Mouse (Mus musculus) heart, postnatal 10 days (tissue): Measurements from ENCODE around the gene Mkrn2. TPM values are rescaled to one million over a fixed set of nuclear protein-coding genes. Genes with fewer than 3 reads are reported as not detected.
"Not testable (repeated sequence)": the region's sequence is repeated elsewhere in the genome, so short reads cannot be mapped to it uniquely, and the experiment has no call there.

Experiments
- DNase-seq, 2 experiments: peaks; one replicate each; pipeline ENCODE4 v3.0.0; 2021
- intact Hi-C: fragments of 180-260 bp; cut with DNase I; formaldehyde crosslinking; loops from one replicate; pipeline ENCODE4 v1.15.1; 2025
- total RNA-seq, 2 experiments: library from RNA; stranded (reverse); gene quantifications; 2 replicates each; pipeline ENCODE4 v1.2.3; 2021

The Mkrn2 gene
- total RNA-seq, 2 experiments from 2014 or later: 28.2 to 31.3 TPM

DNA sequence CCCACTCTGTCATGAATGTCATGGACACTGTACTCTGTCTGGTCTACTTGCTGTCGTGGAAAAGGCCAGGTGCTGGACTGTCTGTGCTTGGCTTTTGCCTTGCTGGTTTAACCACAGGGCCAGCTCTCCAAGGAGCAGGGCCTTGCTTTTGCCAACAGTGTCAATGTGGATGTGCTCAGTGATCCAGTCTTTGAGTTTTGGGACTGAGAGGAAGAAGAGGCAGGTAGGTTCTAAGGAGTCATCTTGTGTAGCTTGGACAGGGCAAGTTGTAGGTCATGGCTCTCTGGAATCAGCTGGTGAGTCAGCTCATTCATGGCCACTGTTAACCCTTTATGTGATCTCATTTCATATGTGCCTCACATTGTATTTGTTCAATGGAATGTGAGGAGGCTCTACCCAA, 4.8 kb downstream of the Mkrn2 start:
- intact Hi-C loops: loop anchor here (5.0 kb wide), 2 partner anchors 59 to 166 kb away; partner anchors contain the start of gene Cand2

GRCm38 (mm10) chr6:115607429-115607828, 5.7 kb downstream of the Mkrn2 start:
- intact Hi-C loops: loop anchor here (5.0 kb wide), 2 partner anchors 60 to 165 kb away; partner anchors contain the start of gene Cand2
- DNase-seq: no peak

More for the DNA sequence above, 4.8 kb downstream of the Mkrn2 start:
- no peak for DNase-seq

- DNase-seq: no peak
- intact Hi-C loops: loop anchor here (5.0 kb wide), 2 partner anchors 62 to 163 kb away; partner anchors contain the start of gene Cand2
These were observed 7.4 kb downstream of the Mkrn2 start for GRCm38 (mm10) chr6:115609121-115609520.

GRCm38 (mm10) chr6:115610301-115610700, 8.6 kb downstream of the Mkrn2 start:
- no peak for DNase-seq
- intact Hi-C loops: no loop called here

DNA sequence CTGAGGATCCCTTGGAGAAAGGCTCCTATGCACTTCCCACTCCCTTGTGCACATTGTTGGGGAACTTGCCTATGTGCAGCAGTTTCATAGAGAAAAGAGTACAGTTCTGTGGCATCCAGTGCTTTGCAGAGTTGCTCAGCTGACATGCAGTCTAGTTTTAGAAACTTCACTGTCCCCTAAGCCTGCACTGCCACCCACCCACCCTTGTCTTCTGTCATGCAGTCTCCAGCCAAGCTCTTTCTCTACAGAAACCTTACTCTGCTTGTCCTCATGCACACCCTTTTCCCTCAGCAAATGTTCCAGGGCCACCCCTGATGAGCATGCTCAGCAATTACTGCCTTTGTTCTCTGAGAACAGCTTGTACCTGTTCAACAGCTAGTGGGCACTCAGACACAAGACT, 12.1 kb downstream of the Mkrn2 start:
- intact Hi-C loops: no loop called here
- no peak for DNase-seq

GRCm38 (mm10) chr6:115615983-115616382, 14.3 kb downstream of the Mkrn2 start:
- no peak for DNase-seq
- intact Hi-C loops: no loop called here

GRCm38 (mm10) chr6:115619818-115620217, 18.1 kb downstream of the Mkrn2 start:
- DNase-seq: peak; percentile 31 to 36
- intact Hi-C loops: no loop called here

GRCm38 (mm10) chr6:115620942-115621341, 19.2 kb downstream of the Mkrn2 start:
- intact Hi-C loops: no loop called here
- DNase-seq: no peak

GRCm38 (mm10) chr6:115626121-115626520, 24.4 kb downstream of the Mkrn2 start:
- DNase-seq: no peak
- intact Hi-C loops: loop anchor here (5.0 kb wide), 1 partner anchor 41 kb away; no protein-coding TSS in a partner anchor

- intact Hi-C loops: no loop called here
- DNase-seq: no peak
These were observed 29.5 kb downstream of the Mkrn2 start for GRCm38 (mm10) chr6:115631056-115631795.

DNA sequence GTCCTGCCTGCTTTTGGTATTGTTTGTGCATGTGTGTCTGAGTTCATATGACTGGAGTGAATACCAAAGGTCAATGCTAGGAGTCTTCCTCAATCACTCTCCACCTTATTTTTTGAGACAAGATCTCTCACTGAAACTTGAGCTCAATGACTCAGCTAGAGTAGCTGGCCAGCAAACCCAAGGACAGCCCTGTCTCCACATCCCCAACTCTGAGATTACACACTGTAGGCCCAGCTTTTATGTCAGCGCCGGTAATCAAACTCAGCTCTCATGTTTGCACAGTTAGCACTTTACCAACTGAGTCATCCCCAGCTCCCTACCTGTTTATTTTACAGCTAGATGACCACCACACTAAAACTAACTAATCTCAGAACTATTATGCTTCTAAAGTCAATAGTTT, 32.3 kb downstream of the Mkrn2 start:
- intact Hi-C loops: no loop called here
- no peak for DNase-seq

GRCm38 (mm10) chr6:115638188-115638587, 36.5 kb downstream of the Mkrn2 start:
- DNase-seq, intact Hi-C loops: not testable (repeated sequence)

- intact Hi-C loops: loop anchor here (5.0 kb wide), 1 partner anchor 79 kb away; no protein-coding TSS in a partner anchor
- DNase-seq: no peak
These were observed 41.6 kb downstream of the Mkrn2 start for GRCm38 (mm10) chr6:115643315-115643714.

DNA sequence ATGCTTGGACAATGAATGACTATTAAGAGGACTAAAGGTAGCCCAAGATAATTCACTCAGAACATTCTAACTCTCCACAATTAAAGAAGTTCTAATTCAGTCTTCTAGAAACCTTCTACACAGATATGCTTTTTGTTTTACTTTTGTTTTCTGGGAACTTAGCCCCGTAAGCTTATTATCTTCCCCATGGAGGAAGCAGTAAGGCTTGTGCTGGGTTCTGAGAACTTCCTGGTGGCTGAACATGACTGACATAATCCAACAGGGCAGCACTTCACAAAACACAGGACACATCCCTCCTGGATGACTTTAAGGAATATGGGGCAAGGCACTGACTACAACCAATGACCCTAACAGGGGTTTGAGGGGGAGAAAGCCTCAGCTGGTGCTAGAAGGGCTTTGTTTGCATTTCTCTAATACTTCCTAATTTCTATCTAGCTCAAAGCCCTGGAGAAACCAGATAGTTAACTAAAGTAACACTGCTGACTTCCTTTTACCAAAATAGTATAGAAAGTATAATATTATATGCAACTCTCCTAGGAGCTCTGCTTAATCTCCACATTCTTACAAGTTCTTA, 48.2 kb downstream of the Mkrn2 start:
- DNase-seq: no peak
- intact Hi-C loops: no loop called here

GRCm38 (mm10) chr6:115650476-115651427, 49.0 kb downstream of the Mkrn2 start:
- peak; percentile 45 to 48 for DNase-seq
- intact Hi-C loops: no loop called here

- no peak for DNase-seq
- intact Hi-C loops: no loop called here
These were observed 50.0 kb downstream of the Mkrn2 start for GRCm38 (mm10) chr6:115651719-115652118.

DNA sequence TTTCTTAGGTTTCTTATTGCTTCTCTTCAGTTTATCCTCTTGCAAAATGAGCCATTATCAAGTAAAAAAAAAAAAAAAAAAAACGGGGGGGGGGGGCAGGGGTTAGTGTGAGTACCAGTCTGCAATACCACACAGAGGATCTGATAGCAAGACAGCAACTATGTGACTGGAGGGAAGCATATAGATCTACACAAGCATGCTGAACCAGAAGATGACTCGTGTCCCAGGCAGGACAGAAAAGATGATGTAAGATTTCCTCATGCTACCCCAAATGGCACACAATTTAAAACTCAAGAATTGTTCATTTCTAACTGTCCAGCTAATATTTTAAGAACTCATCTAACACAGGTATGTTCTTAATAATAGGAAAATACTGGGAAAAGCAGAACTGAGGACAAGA, 52.2 kb downstream of the Mkrn2 start:
- intact Hi-C loops: no loop called here
- no peak for DNase-seq

- no peak for DNase-seq
- intact Hi-C loops: no loop called here
These were observed 57.1 kb downstream of the Mkrn2 start for GRCm38 (mm10) chr6:115658802-115659201.

- DNase-seq: no peak
- intact Hi-C loops: no loop called here
These were observed 62.6 kb downstream of the Mkrn2 start for GRCm38 (mm10) chr6:115664268-115664667.

DNA sequence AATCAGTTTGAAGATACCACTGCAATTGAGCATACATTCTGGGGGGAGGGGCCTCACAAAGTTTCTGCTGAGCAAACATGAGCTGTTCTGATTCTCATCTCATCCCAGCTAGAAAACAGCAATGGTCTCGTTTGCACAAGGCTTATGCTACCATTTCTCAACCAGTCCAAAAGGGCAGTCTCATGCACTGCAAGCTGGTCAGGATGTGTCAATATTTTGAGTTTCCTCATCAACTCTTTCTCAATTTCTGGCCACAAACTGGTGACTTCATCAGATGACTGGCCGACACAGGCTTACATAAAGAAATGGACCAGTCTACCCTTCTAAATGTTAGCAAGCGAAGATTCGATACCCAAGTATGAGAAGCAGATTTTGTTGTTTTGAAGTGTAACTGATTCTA, 64.9 kb downstream of the Mkrn2 start:
- peak in 1 of 2 experiments; percentile 24 for DNase-seq
- intact Hi-C loops: loop anchor here (5.0 kb wide), 1 partner anchor 39 kb away; no protein-coding TSS in a partner anchor
